Mouse (Mus musculus) lung, adult 2 months (tissue): ENCODE measurements around the gene Acap2.

ENCODE experiments used
- CTCF ChIP-seq: fragments of 200-500 bp; IDR thresholded peaks from 2 replicates; pipeline ENCODE4 v1.5.1; 2011; ENCODE audit warnings: mild to moderate bottlenecking, low read length, control low read depth; ENCODE audit not compliant: insufficient read depth
- POLR2A ChIP-seq: fragments of 200-500 bp; IDR thresholded peaks from 2 replicates; pipeline ENCODE4 v1.6.1; 2011; ENCODE audit warnings: low read depth, mild to moderate bottlenecking, control low read depth, low read length, borderline replicate concordance; ENCODE audit errors: extremely low read depth

DNA sequence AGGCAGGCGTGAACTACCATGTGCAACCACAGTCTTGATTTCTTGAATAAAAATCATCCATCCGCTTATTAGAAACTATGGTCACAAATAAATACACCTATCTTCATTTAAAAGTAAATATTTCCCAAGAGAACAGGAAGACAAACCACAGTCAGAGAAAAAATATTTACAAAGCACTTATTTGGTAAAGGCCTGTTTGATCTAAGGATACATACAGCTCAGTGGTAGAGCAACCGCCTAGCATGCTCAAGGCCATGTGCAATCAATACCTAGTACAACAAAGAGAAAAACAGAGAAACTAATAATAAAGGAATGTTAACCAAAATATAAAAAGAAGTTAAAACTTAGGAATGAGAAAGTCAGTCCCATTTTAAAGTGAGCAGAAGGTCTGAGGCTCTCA, 28.8 kb downstream of the Acap2 start:
- TF ChIP-seq POLR2A (no peak), CTCF (no peak)
